Mouse (Mus musculus): ENCODE results near the gene Bnip1. TPM values are rescaled to one million over a fixed set of nuclear protein-coding genes. Genes with fewer than 3 reads are reported as not detected.

Gene Bnip1
- total RNA-seq, 4 experiments from 2014 or later = 21.9 to 33.2 (median 30.4) TPM

DNA sequence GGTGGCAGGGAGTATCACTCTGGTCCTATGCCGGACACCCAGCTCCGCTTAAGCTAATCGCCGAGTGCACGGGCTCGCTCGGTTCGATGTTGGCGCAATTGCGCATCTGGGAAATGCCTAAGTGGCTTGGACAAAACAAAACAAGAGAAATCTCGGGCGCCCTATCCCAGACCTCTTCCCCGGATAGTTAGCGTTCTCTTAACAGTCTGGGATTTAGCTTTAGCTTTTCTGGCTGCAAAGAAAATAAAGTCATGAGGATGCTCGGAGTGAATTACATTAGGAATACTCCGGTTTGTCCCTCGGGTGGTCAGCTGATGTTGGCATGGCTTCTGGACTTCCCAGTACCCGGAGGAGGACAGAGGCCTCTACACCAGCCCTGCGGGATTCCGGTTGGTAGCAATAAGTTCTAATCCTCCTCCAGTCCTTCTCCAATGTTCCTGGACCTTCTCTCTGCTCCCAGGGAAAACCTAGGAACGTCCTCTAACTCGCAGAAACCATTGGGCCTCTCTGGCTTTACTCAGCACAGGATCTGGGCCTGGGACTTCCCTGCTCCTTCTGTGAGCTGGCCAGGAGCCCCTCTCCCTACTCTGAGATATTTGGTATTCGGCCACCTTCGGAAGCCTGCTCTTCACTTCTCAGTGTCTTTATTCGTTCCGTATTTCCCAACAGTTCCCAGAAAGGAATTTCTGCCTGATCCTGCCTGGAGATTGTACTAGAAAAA lies 59.0 kb downstream of the Bnip1 start:
- DNase-seq (ENCODE audit: low spot score in 2 of 2) = no peak

DNA sequence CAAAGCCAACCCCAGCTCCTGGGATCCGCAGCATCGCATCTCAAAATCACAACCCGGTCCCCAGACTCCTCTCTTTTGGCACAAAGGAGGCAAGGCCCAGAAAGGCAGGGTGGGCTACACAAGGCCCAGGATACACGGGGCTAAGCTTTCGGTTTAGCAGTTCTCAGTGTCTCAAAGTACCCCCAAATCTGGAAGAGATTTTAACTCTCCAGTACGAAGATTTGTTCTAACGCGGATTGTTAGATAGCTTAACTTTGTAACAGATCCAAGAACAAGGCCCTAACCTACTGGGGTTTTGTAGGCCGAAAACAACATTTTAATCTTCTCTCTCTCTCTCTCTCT lies 59.5 kb downstream of the Bnip1 start:
- DNase-seq (ENCODE audit: low spot score in 2 of 2) = no peak

- DNase-seq (ENCODE audit: low spot score in 2 of 2) = no peak
Measured at GRCm38 (mm10) chr17:26840922-26841731, 60.3 kb downstream of the Bnip1 start.

DNA sequence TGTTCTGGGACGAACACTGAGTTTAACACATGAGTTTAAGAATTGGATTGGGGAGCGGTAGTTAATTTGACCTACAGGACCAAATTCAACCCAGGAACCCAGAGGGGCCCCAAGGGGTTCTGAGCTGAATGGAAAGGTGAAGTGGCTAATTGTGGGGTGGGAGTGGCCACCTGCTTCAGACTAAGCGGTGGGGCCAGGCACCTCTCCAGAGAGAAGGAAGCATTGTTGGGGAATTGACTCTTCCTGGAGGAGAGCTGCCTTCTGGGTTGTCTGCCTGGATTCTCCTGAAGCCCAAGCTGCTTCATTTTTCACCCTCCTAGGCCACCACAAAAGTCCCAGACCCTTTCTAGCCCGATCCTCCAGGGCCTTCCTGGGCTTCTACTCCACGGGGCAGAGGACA lies 61.1 kb downstream of the Bnip1 start:
- DNase-seq (ENCODE audit: low spot score in 2 of 2) = no peak

Other genes with a start within 250 kb of the Bnip1 start
- gene Ergic1, start 219.6 kb upstream of the Bnip1 start, total RNA-seq (2022) = 10 to 100 TPM; 42.1 to 62.2 (median 50.9) TPM
- gene Dusp1, start 218.9 kb upstream of the Bnip1 start, total RNA-seq (2022) = 10 to 100 TPM; 49.6 to 99.2 (median 59.4) TPM
- 10 to 100 TPM; 42.0 to 50.3 (median 45.8) TPM for gene Atp6v0e, start 117.8 kb upstream of the Bnip1 start, total RNA-seq (2022)
- gene Crebrf, start 65.4 kb upstream of the Bnip1 start, total RNA-seq (2022) = 10 to 100 TPM; 40.9 to 48.0 (median 42.9) TPM
- not detected for gene Nkx2-5, start 63.9 kb downstream of the Bnip1 start, total RNA-seq (2022)
- under 1 TPM; 0.22 to 0.83 (median 0.41) TPM for gene Kifc5b, start 136.0 kb downstream of the Bnip1 start, total RNA-seq (2022)
- 10 to 100 TPM in 2 of 4 experiments, 1 to 10 TPM in 2; 7.7 to 10.7 (median 9.9) TPM for gene Phf1, start 152.0 kb downstream of the Bnip1 start, total RNA-seq (2022)
- 100 to 1,000 TPM; 102 to 113 (median 108) TPM for gene Cuta, start 158.5 kb downstream of the Bnip1 start, total RNA-seq (2022)
- gene Syngap1, start 160.2 kb downstream of the Bnip1 start, total RNA-seq (2022) = 1 to 10 TPM; 1.4 to 2.6 (median 1.9) TPM
- 1 to 10 TPM; 1.1 to 1.6 (median 1.5) TPM for gene Zbtb9, start 192.1 kb downstream of the Bnip1 start, total RNA-seq (2022)
- gene Bak1, start 247.9 kb downstream of the Bnip1 start, total RNA-seq (2022) = 10 to 100 TPM; 18.8 to 22.3 (median 21.4) TPM